Mouse (Mus musculus) brown adipose tissue, adult 24 weeks (tissue): ENCODE measurements around the gene Sema3f. TPM values are rescaled to one million over a fixed set of nuclear protein-coding genes. Genes with fewer than 3 reads are reported as not detected.
A peak's percentile ranks its signal among the peaks of the same experiment; 100 is the strongest.
"Not testable (repeated sequence)": the region's sequence is repeated elsewhere in the genome, so short reads cannot be mapped to it uniquely, and the experiment has no call there.

ENCODE experiments used
- H3K27ac ChIP-seq: fragments of 200-500 bp; replicated peaks from 2 replicates; pipeline ENCODE4 v1.5.1; 2012; ENCODE audit warnings: low read depth, mild to moderate bottlenecking, low read length
- H3K4me1 ChIP-seq: fragments of 200-500 bp; 2 replicates; pipeline ENCODE4 v1.6.1; 2012; ENCODE audit warnings: low read length, mixed read lengths; ENCODE audit not compliant: control insufficient read depth, insufficient read depth, insufficient read length
- H3K4me3 ChIP-seq: fragments of 200-500 bp; 2 replicates; pipeline ENCODE4 v1.5.1; 2012; ENCODE audit warnings: low read depth, mild to moderate bottlenecking, low read length, moderate library complexity; ENCODE audit not compliant: insufficient read depth
- polyA plus RNA-seq: library from polyadenylated mRNA; stranded (reverse); fragments of >200 nt; gene quantifications from 2 replicates; pipeline ENCODE4 v1.2.4, GENCODE M21; 2012; ENCODE audit not compliant: missing spikeins, insufficient read depth, insufficient read length

The Sema3f gene
- polyA plus RNA-seq, 1 experiment = 3.1 TPM

GRCm38 (mm10) chr9:107685231-107685981 lies 24.9 kb downstream of the Sema3f start:
- H3K4me1 ChIP-seq = peaks cover 6% of the 10 kb centered on the region; the same call in 1 of the 2 replicates
- no peak overlapping the region for H3K4me3 ChIP-seq
- 0 out of 2 replicates have a peak overlapping the region, but pooled peaks have one; percentile 4 for H3K27ac ChIP-seq

- Histone ChIP-seq H3K4me1 (peaks cover 6% of the 10 kb centered on the region; the same call in 1 of the 2 replicates), H3K27ac (no peak overlapping the region), H3K4me3 (no peak overlapping the region)
These were observed 27.9 kb downstream of the Sema3f start for GRCm38 (mm10) chr9:107682405-107682804.

- Histone ChIP-seq H3K27ac (no peak within 1 kb of the TSS), H3K4me1 (0 out of 2 replicates have a peak, but pooled peaks cover 2% of the 10 kb centered on the region), H3K4me3 (no peak within 1 kb of the TSS)
These were observed 30.8 kb downstream of the Sema3f start, which contains the start of gene Gnat1 for GRCm38 (mm10) chr9:107679501-107679900. Gnat1 (minus strand) TSS chr9:107679712.

GRCm38 (mm10) chr9:107678861-107679260 lies 31.4 kb downstream of the Sema3f start:
- Histone ChIP-seq H3K4me3 (no peak overlapping the region), H3K27ac (no peak overlapping the region)

GRCm38 (mm10) chr9:107677819-107678526 lies 32.3 kb downstream of the Sema3f start:
- not testable (repeated sequence) for H3K4me1 ChIP-seq, H3K4me3 ChIP-seq, H3K27ac ChIP-seq

More at GRCm38 (mm10) chr9:107678861-107679260, 31.4 kb downstream of the Sema3f start:
- H3K4me1 ChIP-seq = 0 out of 2 replicates have a peak, but pooled peaks cover 2% of the 10 kb centered on the region

- no peak overlapping the region for H3K27ac ChIP-seq
- 0 out of 2 replicates have a peak, but pooled peaks cover 2% of the 10 kb centered on the region for H3K4me1 ChIP-seq
- H3K4me3 ChIP-seq = no peak overlapping the region
These were observed 33.0 kb downstream of the Sema3f start for GRCm38 (mm10) chr9:107677091-107677784.

- Histone ChIP-seq H3K4me3 (peak overlapping the region; percentile 35), H3K27ac (no peak overlapping the region), H3K4me1 (0 out of 2 replicates have a peak, but pooled peaks cover 2% of the 10 kb centered on the region)
These were observed 34.0 kb downstream of the Sema3f start for GRCm38 (mm10) chr9:107676302-107676701.

- no peak overlapping the region for H3K27ac ChIP-seq
- peak overlapping the region; percentile 41 for H3K4me3 ChIP-seq
- 0 out of 2 replicates have a peak, but pooled peaks cover 2% of the 10 kb centered on the region for H3K4me1 ChIP-seq
These were observed 34.5 kb downstream of the Sema3f start for GRCm38 (mm10) chr9:107675671-107676301.

- Histone ChIP-seq H3K4me1 (0 out of 2 replicates have a peak, but pooled peaks cover 2% of the 10 kb centered on the region), H3K4me3 (no peak overlapping the region), H3K27ac (no peak overlapping the region)
These were observed 35.5 kb downstream of the Sema3f start for GRCm38 (mm10) chr9:107674609-107675429.

- peaks cover 9% of the 10 kb centered on the region for H3K4me1 ChIP-seq
- no peak overlapping the region for H3K27ac ChIP-seq
- H3K4me3 ChIP-seq = no peak overlapping the region
These were observed 40.0 kb downstream of the Sema3f start for GRCm38 (mm10) chr9:107670259-107670658.

GRCm38 (mm10) chr9:107669480-107669945 lies 40.8 kb downstream of the Sema3f start, which contains the start of gene Slc38a3:
Slc38a3 (minus strand) TSS chr9:107669530.
- no peak within 1 kb of the TSS for H3K4me3 ChIP-seq
- peaks cover 9% of the 10 kb centered on the region for H3K4me1 ChIP-seq
- H3K27ac ChIP-seq = peak within 1 kb of the TSS; percentile 73

GRCm38 (mm10) chr9:107668916-107669315 lies 41.4 kb downstream of the Sema3f start:
- no peak overlapping the region for H3K4me3 ChIP-seq
- peaks cover 9% of the 10 kb centered on the region for H3K4me1 ChIP-seq
- H3K27ac ChIP-seq = peak overlapping the region; percentile 73; the same call in 1 of the 2 replicates

GRCm38 (mm10) chr9:107668011-107668410 lies 42.3 kb downstream of the Sema3f start:
- Histone ChIP-seq H3K4me1 (peaks cover 9% of the 10 kb centered on the region), H3K27ac (peak overlapping the region; percentile 73), H3K4me3 (no peak overlapping the region)

GRCm38 (mm10) chr9:107667219-107667618 lies 43.1 kb downstream of the Sema3f start:
- Histone ChIP-seq H3K27ac (no peak overlapping the region), H3K4me1 (peaks cover 9% of the 10 kb centered on the region)

More at GRCm38 (mm10) chr9:107667219-107667618, 43.1 kb downstream of the Sema3f start:
- H3K4me3 ChIP-seq = peak overlapping the region; percentile 48
